Mouse (Mus musculus): ENCODE results near the gene Olfr10.
"Not testable (repeated sequence)": the region's sequence is repeated elsewhere in the genome, so short reads cannot be mapped to it uniquely, and the experiment has no call there.

Gene Olfr10

DNA sequence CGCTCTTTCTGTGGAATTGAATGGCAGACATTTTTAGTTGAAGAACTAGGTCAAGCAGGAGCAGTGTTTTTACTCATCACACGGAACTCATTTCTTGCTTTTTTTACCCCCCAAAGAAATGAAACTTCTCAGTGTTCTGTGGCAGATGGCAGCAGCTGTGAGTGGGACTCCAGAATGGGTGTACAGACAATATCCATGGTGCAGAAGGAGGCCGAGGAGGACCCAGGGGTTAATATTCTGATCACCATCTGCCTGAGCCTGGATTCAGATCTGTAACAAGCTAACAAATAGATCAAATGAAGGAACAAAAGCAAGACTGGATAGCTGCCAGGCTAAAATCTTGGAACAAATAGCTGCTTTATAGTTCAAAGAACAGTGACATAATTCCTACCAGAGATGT lies 11.8 kb upstream of the Olfr10 start:
- in situ Hi-C loops (cut with MseI, MboI): no loop called here

DNA sequence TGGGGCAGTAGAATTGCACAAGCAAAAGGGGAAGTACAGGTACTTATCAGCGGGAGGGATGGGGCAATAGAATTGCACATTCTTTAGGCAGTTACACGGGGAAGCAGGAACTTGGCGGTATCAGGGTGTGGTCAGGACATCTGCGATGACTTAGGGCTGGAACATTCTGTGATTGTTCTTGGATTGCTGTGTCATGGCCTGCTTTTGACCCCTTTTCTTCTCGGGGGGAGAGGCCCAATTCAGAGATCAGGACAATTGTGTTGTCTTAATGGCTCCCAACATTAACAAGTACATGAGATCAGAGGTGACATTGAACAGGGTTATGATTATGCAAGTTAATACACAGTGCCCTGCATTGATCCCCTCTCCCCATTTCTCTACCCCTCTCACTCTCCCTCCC lies 4.0 kb downstream of the Olfr10 start:
- in situ Hi-C loops (cut with MseI, MboI): not testable (repeated sequence)

DNA sequence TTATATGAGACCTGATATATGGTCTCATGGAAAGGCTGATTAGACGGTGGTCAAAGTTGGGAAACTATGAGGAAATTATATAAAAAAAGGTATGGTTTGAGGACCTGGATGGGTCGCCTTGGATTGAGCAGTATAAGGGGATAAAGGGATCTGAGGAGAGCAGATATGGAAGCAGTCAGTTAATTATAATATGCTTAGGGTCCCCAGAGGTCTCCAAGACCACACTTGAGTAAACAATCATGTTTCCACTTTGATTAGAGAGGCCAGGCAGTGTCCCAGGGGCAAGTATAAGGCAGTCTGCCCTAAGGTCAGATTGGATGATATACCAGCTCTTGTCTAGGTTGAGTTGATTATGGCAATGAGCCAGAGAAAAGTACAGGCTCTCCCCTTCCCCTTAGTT lies 17.9 kb downstream of the Olfr10 start, which contains the start of gene Olfr1391:
Olfr1391 (plus strand) TSS at position 301 of the 400 bp plus-strand sequence.
- in situ Hi-C loops (cut with MseI, MboI): no loop called here

DNA sequence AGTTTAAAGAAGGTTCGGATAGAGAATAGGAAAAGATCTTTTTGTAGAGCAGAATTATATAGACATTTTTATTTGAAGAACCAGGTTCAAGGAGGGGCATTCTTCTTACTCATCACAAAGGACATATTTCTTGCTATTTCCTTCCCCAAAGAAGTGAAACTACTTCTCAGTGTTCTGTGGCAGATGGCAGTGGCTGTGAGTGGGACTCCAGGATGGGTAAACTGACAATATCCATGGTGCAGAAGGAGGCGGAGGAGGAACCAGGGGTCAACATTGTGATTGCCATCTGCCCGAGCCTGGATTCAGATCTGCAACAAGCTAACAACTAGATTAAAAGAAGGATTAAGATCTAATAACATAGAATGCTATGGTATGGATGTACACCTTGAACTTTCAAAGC lies 22.2 kb downstream of the Olfr10 start:
- in situ Hi-C loops (cut with MseI, MboI): no loop called here

DNA sequence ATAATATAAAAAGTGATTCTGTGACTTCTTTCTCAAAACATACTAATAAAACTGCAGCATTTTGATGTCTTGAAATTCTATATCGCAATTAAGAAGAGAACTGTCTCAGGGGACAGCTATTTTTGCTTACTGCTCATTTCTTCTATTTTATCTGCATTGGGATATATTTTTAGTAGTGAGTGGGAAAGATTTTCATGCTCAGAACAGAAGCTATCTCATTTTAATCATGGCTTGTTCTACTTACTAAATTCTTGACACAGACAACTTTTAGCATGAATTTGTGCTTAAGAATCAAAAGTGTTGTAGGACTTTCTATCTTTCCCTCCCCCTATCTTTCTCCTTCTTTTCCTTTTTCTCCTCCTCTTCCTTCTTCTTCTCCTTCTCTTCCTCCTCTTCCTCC lies 25.1 kb downstream of the Olfr10 start:
- in situ Hi-C loops (cut with MseI, MboI): no loop called here

DNA sequence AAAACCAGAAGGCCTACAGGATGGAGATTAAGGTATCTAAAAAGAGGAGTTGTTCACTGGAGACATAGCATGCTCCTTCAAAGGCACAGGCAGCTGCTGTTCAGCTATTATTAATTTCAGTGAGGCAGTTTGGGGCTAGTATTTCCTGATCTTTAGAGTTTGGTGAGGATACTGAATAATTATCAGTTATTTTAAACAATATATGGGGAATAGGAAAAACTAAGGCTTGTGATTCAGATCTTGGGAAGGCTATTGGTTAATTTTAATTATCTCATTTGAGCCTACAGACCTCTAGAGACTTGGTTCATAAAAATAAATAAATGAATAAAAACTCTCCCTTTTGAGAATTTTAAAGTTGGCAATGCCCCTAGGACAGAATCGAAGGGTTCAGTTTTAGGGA lies 30.3 kb downstream of the Olfr10 start, which contains the start of gene Olfr1390:
Olfr1390 (plus strand) TSS at position 301 of the 400 bp plus-strand sequence.
- in situ Hi-C loops (cut with MseI, MboI): loop anchor here in 1 of 2 experiments (5.0 kb wide), 1 partner anchor 47 kb away; no protein-coding TSS in a partner anchor

GRCm38 (mm10) chr11:49337150-49337832 lies 32.8 kb downstream of the Olfr10 start:
- in situ Hi-C loops (cut with MseI, MboI): loop anchor here in 1 of 2 experiments (5.0 kb wide), 1 partner anchor 45 kb away; no protein-coding TSS in a partner anchor

All from mouse trophoblast stem cell (cell line).